Mouse (Mus musculus) CD4-positive helper T cell, adult 2 months (primary cell): Measurements from ENCODE around the gene Pde6d.

Experiments used
- DNase-seq: peaks from one replicate; pipeline ENCODE4 v3.0.0-alpha.2; 2012; ENCODE audit warnings: low read depth, missing footprints, low spot score

Gene Pde6d

GRCm38 (mm10) chr1:86503906-86504696 is 78.3 kb downstream of the Pde6d start:
- peak; percentile 90 for DNase-seq

- peak; percentile 73 for DNase-seq
These were observed 79.2 kb downstream of the Pde6d start for GRCm38 (mm10) chr1:86503165-86503747.

- peak; percentile 44 for DNase-seq
These were observed 80.0 kb downstream of the Pde6d start for GRCm38 (mm10) chr1:86502221-86503048.

- DNase-seq, result peak; percentile 92
These were observed 80.9 kb downstream of the Pde6d start for GRCm38 (mm10) chr1:86501559-86501958.

GRCm38 (mm10) chr1:86501114-86501532 is 81.3 kb downstream of the Pde6d start:
- peak; percentile 71 for DNase-seq

GRCm38 (mm10) chr1:86500681-86501080 is 81.7 kb downstream of the Pde6d start:
- no peak for DNase-seq

GRCm38 (mm10) chr1:86499903-86500302 is 82.5 kb downstream of the Pde6d start:
- peak; percentile 57 for DNase-seq

- DNase-seq, result no peak
These were observed 83.8 kb downstream of the Pde6d start for GRCm38 (mm10) chr1:86498611-86499010.

GRCm38 (mm10) chr1:86497986-86498385 is 84.4 kb downstream of the Pde6d start:
- no peak for DNase-seq

- DNase-seq, result no peak
These were observed 85.1 kb downstream of the Pde6d start for GRCm38 (mm10) chr1:86497361-86497760.

- no peak for DNase-seq
These were observed 86.1 kb downstream of the Pde6d start for GRCm38 (mm10) chr1:86496340-86496739.

- DNase-seq, result no peak
These were observed 88.6 kb downstream of the Pde6d start for GRCm38 (mm10) chr1:86493783-86494182.
